Mouse (Mus musculus) small intestine, adult 2 months (tissue): ENCODE data around the gene Mettl14. TPM values are rescaled to one million over a fixed set of nuclear protein-coding genes. Genes with fewer than 3 reads are reported as not detected.
A peak's percentile ranks its signal among the peaks of the same experiment; 100 is the strongest.

Source experiments
- H3K27ac ChIP-seq: fragments of 200-500 bp; 2 replicates; pipeline ENCODE4 v1.5.1; 2012; ENCODE audit warnings: low read depth, low read length, control low read depth, inconsistent platforms; ENCODE audit not compliant: insufficient read depth
- H3K27me3 ChIP-seq: fragments of 200-500 bp; 2 replicates; pipeline ENCODE4 v1.6.1; 2012; ENCODE audit warnings: mild to moderate bottlenecking, moderate library complexity, low read length, inconsistent platforms; ENCODE audit not compliant: control insufficient read depth, insufficient read depth
- H3K36me3 ChIP-seq: fragments of 200-500 bp; 2 replicates; pipeline ENCODE4 v1.6.1; 2012; ENCODE audit warnings: mild to moderate bottlenecking, low read length, control low read depth, inconsistent platforms; ENCODE audit not compliant: control insufficient read depth, insufficient read depth
- H3K4me1 ChIP-seq: fragments of 200-500 bp; 2 replicates; pipeline ENCODE4 v1.6.1; 2012; ENCODE audit warnings: low read length, inconsistent platforms, mixed read lengths; ENCODE audit not compliant: control insufficient read depth, insufficient read depth, insufficient read length
- H3K4me3 ChIP-seq: fragments of 200-500 bp; 2 replicates; pipeline ENCODE4 v1.5.1; 2012; ENCODE audit warnings: low read depth, mild to moderate bottlenecking, control low read depth, inconsistent platforms, low read length, moderate library complexity
- CTCF ChIP-seq: fragments of 200-500 bp; IDR thresholded peaks from 2 replicates; pipeline ENCODE4 v1.5.1; 2012; ENCODE audit warnings: low read depth, mild to moderate bottlenecking, control low read depth, inconsistent platforms, low read length, moderate library complexity, mixed read lengths; ENCODE audit not compliant: insufficient replicate concordance, insufficient read length; ENCODE audit errors: extremely low read depth
- POLR2A ChIP-seq: fragments of 200-500 bp; IDR thresholded peaks from 2 replicates; pipeline ENCODE4 v1.6.1; 2012; ENCODE audit warnings: low read depth, mild to moderate bottlenecking, control low read depth, inconsistent platforms, low read length, moderate library complexity
- WGBS: fragments of 180-500 bp; shearing (Covaris S2); methylation state at CpG from one replicate; pipeline ENCODE4 v1.1.7; 2018; 5-methylcytosine and 5-hydroxymethylcytosine counted together
- polyA plus RNA-seq: library from polyadenylated mRNA; depleted of rRNA; stranded (reverse); fragments of >200 nt; gene quantifications from 2 replicates; pipeline ENCODE4 v1.2.3, GENCODE M21; 2012; rRNA removed

Mettl14 gene
- 1.4 and 2.6 TPM in 2 replicates for polyA plus RNA-seq

- no peak for TF ChIP-seq CTCF
- no peak; the same call in 1 of the 2 replicates for TF ChIP-seq POLR2A
- WGBS, result under 1% methylated on average over 40 of the region's 41 CpGs
- H3K27ac ChIP-seq, result peak within 1 kb of the TSS; percentile 95
- H3K27me3 ChIP-seq, result no peaks in the 10 kb centered on the region
- peaks cover 2% of the 10 kb centered on the region; the same call in 1 of the 2 replicates for H3K4me1 ChIP-seq
- H3K4me3 ChIP-seq, result peak within 1 kb of the TSS; percentile 98
- peaks cover 8% of the 10 kb centered on the region for H3K36me3 ChIP-seq
Measured at GRCm38 (mm10) chr3:123385486-123386156, at the start of gene Mettl14. TSS of gene Mettl14 (minus strand) at chr3:123386108.

- Histone ChIP-seq H3K27ac (no peak overlapping the region), H3K27me3 (no peaks in the 10 kb centered on the region), H3K4me1 (peaks cover 17% of the 10 kb centered on the region), H3K4me3 (no peak overlapping the region), H3K36me3 (no peaks in the 10 kb centered on the region)
- WGBS, result 43% methylated on average over 3 of the region's 3 CpGs
- no peak for TF ChIP-seq CTCF
- TF ChIP-seq POLR2A, result no peak
Measured at GRCm38 (mm10) chr3:123433362-123433761, 47.5 kb upstream of the Mettl14 start.

GRCm38 (mm10) chr3:123431951-123432674, 46.2 kb upstream of the Mettl14 start:
- TF ChIP-seq POLR2A (no peak), CTCF (no peak)
- peak overlapping the region; percentile 84 for H3K27ac ChIP-seq
- peaks cover 11% of the 10 kb centered on the region; the same call in 1 of the 2 replicates for H3K4me1 ChIP-seq
- H3K27me3 ChIP-seq, result no peaks in the 10 kb centered on the region
- no peak overlapping the region for H3K4me3 ChIP-seq
- no peaks in the 10 kb centered on the region for H3K36me3 ChIP-seq
- 19% methylated on average over 5 of the region's 5 CpGs for WGBS

GRCm38 (mm10) chr3:123429597-123430458, 43.9 kb upstream of the Mettl14 start:
- no peaks in the 10 kb centered on the region for H3K36me3 ChIP-seq
- no peak overlapping the region for H3K4me3 ChIP-seq
- H3K27me3 ChIP-seq, result no peaks in the 10 kb centered on the region
- H3K4me1 ChIP-seq, result peaks cover 11% of the 10 kb centered on the region; the same call in 1 of the 2 replicates
- TF ChIP-seq POLR2A (no peak), CTCF (no peak)
- 71% methylated on average over 22 of the region's 22 CpGs for WGBS
- H3K27ac ChIP-seq, result no peak overlapping the region

GRCm38 (mm10) chr3:123428005-123428404, 42.1 kb upstream of the Mettl14 start:
- Histone ChIP-seq H3K36me3 (no peaks in the 10 kb centered on the region), H3K27me3 (no peaks in the 10 kb centered on the region), H3K4me3 (no peak overlapping the region), H3K27ac (no peak overlapping the region), H3K4me1 (peaks cover 11% of the 10 kb centered on the region; the same call in 1 of the 2 replicates)
- TF ChIP-seq POLR2A, result no peak
- TF ChIP-seq CTCF, result no peak
- WGBS, result 75% methylated on average over 4 of the region's 4 CpGs

- H3K4me1 ChIP-seq, result peaks cover 4% of the 10 kb centered on the region; the same call in 1 of the 2 replicates
- H3K27me3 ChIP-seq, result no peaks in the 10 kb centered on the region
- no peak overlapping the region for H3K4me3 ChIP-seq
- WGBS, result 49% methylated on average over 2 of the region's 2 CpGs
- no peak overlapping the region for H3K27ac ChIP-seq
- TF ChIP-seq POLR2A (no peak), CTCF (no peak)
- H3K36me3 ChIP-seq, result no peaks in the 10 kb centered on the region
Measured at GRCm38 (mm10) chr3:123425647-123426046, 39.7 kb upstream of the Mettl14 start.
